Mouse (Mus musculus): Measurements from ENCODE around the gene Cpt1a. TPM values are rescaled to one million over a fixed set of nuclear protein-coding genes. Genes with fewer than 3 reads are reported as not detected.

Cpt1a gene
- polyA plus RNA-seq, 1 experiment from 2014 or later: 13.8 TPM

DNA sequence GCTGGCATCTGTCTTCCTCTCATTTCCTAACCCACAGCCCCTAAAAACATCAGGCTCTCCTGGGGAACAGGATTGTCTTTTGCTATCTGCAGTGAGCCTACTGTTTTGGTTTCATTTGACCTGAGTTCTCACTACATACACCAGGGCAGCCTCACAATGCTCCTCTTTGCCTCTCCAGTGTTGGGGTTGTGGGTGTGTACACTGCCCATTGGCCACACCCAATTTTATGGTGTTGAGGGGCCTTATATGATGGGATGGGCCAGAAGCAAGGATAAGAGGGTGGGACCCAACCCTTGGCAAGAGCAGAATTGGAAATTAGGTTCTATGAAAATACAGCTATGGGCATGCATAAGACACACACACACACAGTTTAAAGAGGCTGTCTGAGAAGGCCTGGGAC is 25.1 kb upstream of the Cpt1a start:
- Histone ChIP-seq H3K4me3 (replicated peaks; ENCODE audit: low read length) (no peak overlapping the region), H3K36me3 (ENCODE audit: control insufficient read depth, insufficient read depth) (peaks cover 2% of the 10 kb centered on the region; the same call in 1 of the 2 replicates), H3K27me3 (replicated peaks; ENCODE audit: control insufficient read depth, insufficient read depth, low read length) (no peaks in the 10 kb centered on the region), H3K9ac (replicated peaks; ENCODE audit: low read depth, low read length) (no peak overlapping the region), H3K27ac (ENCODE audit: low read length) (no peak overlapping the region), H3K4me1 (replicated peaks; ENCODE audit: control insufficient read depth, insufficient read depth, low read length) (no peaks in the 10 kb centered on the region), H3K4me2 (ENCODE audit: low read length) (no peak overlapping the region), H3K9me3 (ENCODE audit: control insufficient read depth, low read length) (no peaks in the 10 kb centered on the region)
- ATAC-seq: no peak

DNA sequence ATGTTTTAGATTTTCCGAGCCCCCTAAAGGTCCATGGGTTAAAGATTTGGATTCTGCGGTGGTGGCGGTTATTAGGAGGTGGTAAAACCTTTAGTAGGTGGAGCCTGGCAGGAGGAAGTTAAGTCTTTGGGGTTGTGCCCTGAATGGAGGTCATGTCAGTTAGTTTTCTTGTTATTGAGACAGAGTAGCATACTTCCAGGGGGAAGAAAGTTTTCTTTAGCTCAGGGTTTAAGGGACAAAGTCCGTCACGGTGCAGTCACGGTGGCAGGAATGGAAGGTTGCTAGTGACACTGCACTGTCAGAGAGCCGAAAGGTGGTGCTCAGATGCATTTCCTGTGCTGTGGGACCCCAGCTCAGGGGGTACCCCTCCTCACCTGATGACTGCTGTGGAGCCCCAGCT is 24.4 kb upstream of the Cpt1a start:
- Histone ChIP-seq H3K4me1 (replicated peaks; ENCODE audit: control insufficient read depth, insufficient read depth, low read length) (no peaks in the 10 kb centered on the region), H3K27ac (ENCODE audit: low read length) (no peak overlapping the region), H3K27me3 (replicated peaks; ENCODE audit: control insufficient read depth, insufficient read depth, low read length) (no peaks in the 10 kb centered on the region), H3K4me2 (ENCODE audit: low read length) (no peak overlapping the region), H3K9ac (replicated peaks; ENCODE audit: low read depth, low read length) (no peak overlapping the region), H3K9me3 (ENCODE audit: control insufficient read depth, low read length) (no peaks in the 10 kb centered on the region), H3K36me3 (ENCODE audit: control insufficient read depth, insufficient read depth) (peaks cover 2% of the 10 kb centered on the region; the same call in 1 of the 2 replicates), H3K4me3 (replicated peaks; ENCODE audit: low read length) (no peak overlapping the region)
- 82% methylated on average over 7 of the region's 7 CpGs for WGBS
- no peak for ATAC-seq

GRCm38 (mm10) chr19:3304017-3304416 is 18.1 kb upstream of the Cpt1a start:
- Histone ChIP-seq H3K27me3 (replicated peaks; ENCODE audit: control insufficient read depth, insufficient read depth, low read length) (no peaks in the 10 kb centered on the region), H3K9me3 (ENCODE audit: control insufficient read depth, low read length) (no peaks in the 10 kb centered on the region)
- 73% methylated on average over 4 of the region's 4 CpGs for WGBS

GRCm38 (mm10) chr19:3307175-3307949 is 14.8 kb upstream of the Cpt1a start:
- Histone ChIP-seq H3K9me3 (ENCODE audit: control insufficient read depth, low read length) (no peaks in the 10 kb centered on the region), H3K27me3 (replicated peaks; ENCODE audit: control insufficient read depth, insufficient read depth, low read length) (no peaks in the 10 kb centered on the region), H3K4me2 (ENCODE audit: low read length) (no peak overlapping the region), H3K27ac (ENCODE audit: low read length) (no peak overlapping the region), H3K4me3 (replicated peaks; ENCODE audit: low read length) (no peak overlapping the region), H3K4me1 (replicated peaks; ENCODE audit: control insufficient read depth, insufficient read depth, low read length) (no peaks in the 10 kb centered on the region), H3K9ac (replicated peaks; ENCODE audit: low read depth, low read length) (no peak overlapping the region), H3K36me3 (ENCODE audit: control insufficient read depth, insufficient read depth) (no peaks in the 10 kb centered on the region)
- 45% methylated on average over 16 of the region's 16 CpGs for WGBS
- no peak for ATAC-seq

More at GRCm38 (mm10) chr19:3304017-3304416, 18.1 kb upstream of the Cpt1a start:
- Histone ChIP-seq H3K4me1 (replicated peaks; ENCODE audit: control insufficient read depth, insufficient read depth, low read length) (no peaks in the 10 kb centered on the region), H3K27ac (ENCODE audit: low read length) (no peak overlapping the region), H3K36me3 (ENCODE audit: control insufficient read depth, insufficient read depth) (no peaks in the 10 kb centered on the region), H3K4me2 (ENCODE audit: low read length) (no peak overlapping the region), H3K9ac (replicated peaks; ENCODE audit: low read depth, low read length) (no peak overlapping the region), H3K4me3 (replicated peaks; ENCODE audit: low read length) (no peak overlapping the region)
- no peak for ATAC-seq

GRCm38 (mm10) chr19:3319341-3319740 is 2.8 kb upstream of the Cpt1a start:
- no peaks in the 10 kb centered on the region for H3K9me3 ChIP-seq (ENCODE audit: control insufficient read depth, low read length)
- H3K27ac ChIP-seq (ENCODE audit: low read length): no peak overlapping the region
- no peak for ATAC-seq
- peaks cover 13% of the 10 kb centered on the region for H3K27me3 ChIP-seq (replicated peaks; ENCODE audit: control insufficient read depth, insufficient read depth, low read length)
- H3K36me3 ChIP-seq (ENCODE audit: control insufficient read depth, insufficient read depth): no peaks in the 10 kb centered on the region
- H3K4me1 ChIP-seq (replicated peaks; ENCODE audit: control insufficient read depth, insufficient read depth, low read length): peaks cover 20% of the 10 kb centered on the region
- H3K9ac ChIP-seq (replicated peaks; ENCODE audit: low read depth, low read length): no peak overlapping the region
- H3K4me2 ChIP-seq (ENCODE audit: low read length): no peak overlapping the region
- 88% methylated on average over 2 of the region's 2 CpGs for WGBS
- H3K4me3 ChIP-seq (replicated peaks; ENCODE audit: low read length): no peak overlapping the region

GRCm38 (mm10) chr19:3320086-3320485 is 2.0 kb upstream of the Cpt1a start:
- Histone ChIP-seq H3K4me3 (replicated peaks; ENCODE audit: low read length) (no peak overlapping the region), H3K9ac (replicated peaks; ENCODE audit: low read depth, low read length) (no peak overlapping the region), H3K4me1 (replicated peaks; ENCODE audit: control insufficient read depth, insufficient read depth, low read length) (peaks cover 27% of the 10 kb centered on the region), H3K27ac (ENCODE audit: low read length) (no peak overlapping the region), H3K4me2 (ENCODE audit: low read length) (no peak overlapping the region), H3K36me3 (ENCODE audit: control insufficient read depth, insufficient read depth) (no peaks in the 10 kb centered on the region), H3K9me3 (ENCODE audit: control insufficient read depth, low read length) (no peaks in the 10 kb centered on the region), H3K27me3 (replicated peaks; ENCODE audit: control insufficient read depth, insufficient read depth, low read length) (peaks cover 17% of the 10 kb centered on the region)
- ATAC-seq: no peak
- WGBS: 79% methylated on average over 7 of the region's 7 CpGs

DNA sequence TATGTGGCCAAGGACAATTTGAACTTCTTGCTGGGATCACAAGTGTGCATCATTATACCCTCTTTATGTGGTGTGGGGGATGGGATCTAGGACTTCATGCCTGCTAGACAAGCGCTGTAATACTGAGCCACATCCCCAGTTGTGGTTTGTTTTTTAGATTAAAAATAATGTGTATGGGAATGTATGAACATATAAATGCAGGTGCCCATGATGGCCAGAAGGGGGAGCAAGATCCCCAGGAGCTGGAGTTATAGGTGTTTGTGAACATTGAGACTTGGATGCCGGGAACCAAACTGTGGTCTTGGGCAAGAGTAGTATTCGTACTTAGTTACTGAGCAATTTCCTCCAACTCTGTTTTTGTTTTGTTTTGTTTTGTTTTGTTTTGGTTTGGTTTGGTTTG is 1.3 kb upstream of the Cpt1a start:
- peaks cover 33% of the 10 kb centered on the region for H3K4me1 ChIP-seq (replicated peaks; ENCODE audit: control insufficient read depth, insufficient read depth, low read length)
- peaks cover 17% of the 10 kb centered on the region for H3K27me3 ChIP-seq (replicated peaks; ENCODE audit: control insufficient read depth, insufficient read depth, low read length)
- H3K36me3 ChIP-seq (ENCODE audit: control insufficient read depth, insufficient read depth): no peaks in the 10 kb centered on the region
- no peak for ATAC-seq
- 85% methylated on average over 3 of the region's 3 CpGs for WGBS
- no peak overlapping the region for H3K9ac ChIP-seq (replicated peaks; ENCODE audit: low read depth, low read length)
- no peak overlapping the region for H3K4me3 ChIP-seq (replicated peaks; ENCODE audit: low read length)
- no peak overlapping the region for H3K4me2 ChIP-seq (ENCODE audit: low read length)
- no peak overlapping the region for H3K27ac ChIP-seq (ENCODE audit: low read length)
- H3K9me3 ChIP-seq (ENCODE audit: control insufficient read depth, low read length): no peaks in the 10 kb centered on the region

- Histone ChIP-seq H3K27me3 (replicated peaks; ENCODE audit: control insufficient read depth, insufficient read depth, low read length) (peaks cover 17% of the 10 kb centered on the region), H3K4me2 (ENCODE audit: low read length) (no peak overlapping the region; the same call in 1 of the 2 replicates), H3K4me3 (replicated peaks; ENCODE audit: low read length) (no peak overlapping the region), H3K9ac (replicated peaks; ENCODE audit: low read depth, low read length) (no peak overlapping the region), H3K9me3 (ENCODE audit: control insufficient read depth, low read length) (no peaks in the 10 kb centered on the region), H3K27ac (ENCODE audit: low read length) (no peak overlapping the region), H3K4me1 (replicated peaks; ENCODE audit: control insufficient read depth, insufficient read depth, low read length) (peaks cover 39% of the 10 kb centered on the region), H3K36me3 (ENCODE audit: control insufficient read depth, insufficient read depth) (no peaks in the 10 kb centered on the region)
- 12% methylated on average over 11 of the region's 11 CpGs for WGBS
- no peak for ATAC-seq
Measured at GRCm38 (mm10) chr19:3321617-3322016, 517 bp upstream of the Cpt1a start.

DNA sequence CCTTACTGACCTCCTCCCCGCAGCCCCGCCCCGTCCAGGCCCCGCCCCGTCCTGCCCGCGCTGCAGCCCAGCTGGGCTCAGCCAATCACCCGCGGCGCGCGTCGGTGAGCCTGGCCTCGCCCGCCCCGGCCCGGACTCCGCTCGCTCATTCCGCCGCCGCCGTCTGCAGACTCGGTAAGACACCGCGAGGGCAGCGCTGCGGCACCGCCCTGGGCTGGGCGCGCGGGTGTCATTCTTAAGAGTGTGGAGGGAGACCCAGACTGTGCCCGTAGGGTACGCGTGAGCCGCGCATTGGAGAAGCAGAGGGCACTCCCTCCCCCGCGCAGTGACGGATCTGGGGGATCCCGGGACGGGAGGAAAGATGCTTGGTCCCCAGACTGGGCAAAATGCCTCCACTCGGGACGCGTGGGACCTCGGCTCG is 1.1 kb downstream of the Cpt1a start:
- Histone ChIP-seq H3K4me2 (ENCODE audit: low read length) (peak overlapping the region; percentile 91), H3K27me3 (replicated peaks; ENCODE audit: control insufficient read depth, insufficient read depth, low read length) (peaks cover 17% of the 10 kb centered on the region), H3K4me3 (replicated peaks; ENCODE audit: low read length) (peak overlapping the region; percentile 70), H3K9ac (replicated peaks; ENCODE audit: low read depth, low read length) (peak overlapping the region; percentile 64), H3K9me3 (ENCODE audit: control insufficient read depth, low read length) (no peaks in the 10 kb centered on the region), H3K27ac (ENCODE audit: low read length) (0 out of 2 replicates have a peak overlapping the region, but pooled peaks have one; percentile 8), H3K4me1 (replicated peaks; ENCODE audit: control insufficient read depth, insufficient read depth, low read length) (peaks cover 39% of the 10 kb centered on the region), H3K36me3 (ENCODE audit: control insufficient read depth, insufficient read depth) (no peaks in the 10 kb centered on the region)
- under 1% methylated on average over 47 of the region's 47 CpGs for WGBS
- peak; percentile 67 for ATAC-seq

All from forebrain, embryonic 16.5 days (tissue).